Mouse (Mus musculus) CD4-positive, CD25-positive, alpha-beta regulatory T cell, adult 2 months (primary cell): ENCODE measurements around the gene Olfr417.
"Not testable (repeated sequence)": the region's sequence is repeated elsewhere in the genome, so short reads cannot be mapped to it uniquely, and the experiment has no call there.

Source experiments
- DNase-seq: peaks from one replicate; pipeline ENCODE4 v3.0.0-alpha.2; 2012; ENCODE audit warnings: low read depth, low spot score

Gene Olfr417

DNA sequence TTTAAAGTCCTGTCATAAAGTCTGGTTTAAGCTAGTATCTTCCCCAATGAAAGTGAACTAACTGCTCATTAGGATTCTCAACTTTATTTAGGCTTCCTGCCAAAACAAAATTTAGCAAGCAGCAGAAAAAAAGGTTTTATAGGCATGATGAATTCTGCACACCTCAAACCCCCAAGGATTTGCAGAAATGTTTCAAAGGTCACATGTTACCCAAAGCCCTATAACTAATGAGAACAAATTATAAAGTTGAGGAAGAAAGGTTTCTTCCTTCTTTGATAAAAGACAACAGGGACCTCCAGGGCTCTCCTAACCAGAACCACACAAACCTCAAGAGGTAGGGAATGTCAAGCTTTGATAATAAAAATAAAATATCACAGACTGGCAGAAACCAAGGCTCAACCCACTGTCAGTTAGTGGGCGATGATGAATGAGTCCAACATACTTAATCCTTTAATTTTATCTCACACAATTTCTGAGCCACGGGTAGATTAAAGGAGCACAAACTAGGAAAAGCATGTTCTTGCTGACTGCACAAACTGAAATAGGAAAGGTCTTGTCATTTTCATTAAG lies at the start of gene Olfr417:
Gene Olfr417 (plus strand): TSS at position 241 of the 570 bp plus-strand sequence.
- DNase-seq, result no peak

- no peak for DNase-seq
Observed at GRCm38 (mm10) chr1:174317308-174317707, 47.6 kb upstream of the Olfr417 start.

- DNase-seq, result no peak
Observed at GRCm38 (mm10) chr1:174330218-174330617, 34.7 kb upstream of the Olfr417 start, which contains the start of gene Mptx1. TSS of gene Mptx1 (plus strand) at chr1:174330518.

GRCm38 (mm10) chr1:174353636-174354035 lies 11.3 kb upstream of the Olfr417 start:
- not testable (repeated sequence) for DNase-seq

GRCm38 (mm10) chr1:174354640-174355039 lies 10.3 kb upstream of the Olfr417 start:
- no peak for DNase-seq

GRCm38 (mm10) chr1:174373799-174374198 lies 8.9 kb downstream of the Olfr417 start:
- DNase-seq, result no peak

DNA sequence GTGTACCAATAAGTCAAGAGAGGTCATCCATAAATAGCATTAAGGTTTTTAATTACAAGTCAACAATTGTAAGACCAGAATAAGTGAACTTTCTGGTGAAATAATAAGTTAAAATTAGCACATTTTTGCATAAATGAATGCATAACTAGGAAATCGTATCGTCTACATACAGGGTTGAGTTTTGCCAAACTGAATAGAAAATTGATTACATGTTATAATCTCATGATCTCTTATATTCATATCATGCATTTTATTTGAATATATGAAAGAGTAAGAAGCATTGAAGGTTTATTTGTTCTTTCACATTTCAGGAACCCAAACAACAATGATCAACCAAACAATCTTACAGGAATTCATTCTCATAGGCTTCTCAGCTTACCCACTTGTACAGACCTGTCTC lies 25.8 kb downstream of the Olfr417 start, which contains the start of gene Olfr248:
Gene Olfr248 (plus strand): TSS at position 301 of the 400 bp plus-strand sequence.
- DNase-seq, result no peak

- no peak for DNase-seq
Observed at GRCm38 (mm10) chr1:174422959-174423358, 58.0 kb downstream of the Olfr417 start.

GRCm38 (mm10) chr1:174423764-174424163 lies 58.8 kb downstream of the Olfr417 start, which contains the start of gene Olfr414:
TSS of gene Olfr414 (plus strand) at chr1:174424064.
- DNase-seq, result no peak
